Mouse (Mus musculus) cerebellum, adult 2 months (tissue): ENCODE measurements around the gene Srgap3. TPM values are rescaled to one million over a fixed set of nuclear protein-coding genes. Genes with fewer than 3 reads are reported as not detected.

ENCODE experiments used
- DNase-seq, 2 experiments: peaks; one replicate each; pipeline ENCODE4 v3.0.0; 2021
- H3K27ac ChIP-seq: fragments of 200-500 bp; 2 replicates; pipeline ENCODE4 v1.5.1; 2012; ENCODE audit warnings: low read length, control low read depth, inconsistent platforms; ENCODE audit not compliant: insufficient read depth
- H3K27me3 ChIP-seq: fragments of 200-500 bp; 2 replicates; pipeline ENCODE4 v1.6.1; 2012; ENCODE audit warnings: inconsistent platforms, mild to moderate bottlenecking, low read length, moderate library complexity; ENCODE audit not compliant: control insufficient read depth, insufficient read depth
- H3K4me1 ChIP-seq: fragments of 200-500 bp; 2 replicates; pipeline ENCODE4 v1.6.1; 2011; ENCODE audit warnings: low read length; ENCODE audit not compliant: control insufficient read depth, insufficient read depth
- H3K4me3 ChIP-seq: fragments of 200-500 bp; replicated peaks from 2 replicates; pipeline ENCODE3; 2011; ENCODE audit warnings: mild to moderate bottlenecking, low read depth, low read length, control low read depth; ENCODE audit not compliant: insufficient read depth
- CTCF ChIP-seq: fragments of 200-500 bp; IDR thresholded peaks from 2 replicates; pipeline ENCODE4 v1.5.1; 2011; ENCODE audit warnings: low read depth, mild to moderate bottlenecking, control low read depth, low read length, moderate library complexity, borderline replicate concordance; ENCODE audit not compliant: insufficient read depth
- POLR2A ChIP-seq: fragments of 200-500 bp; IDR thresholded peaks from 2 replicates; pipeline ENCODE4 v1.6.1; 2011; ENCODE audit warnings: low read length, control low read depth, borderline replicate concordance; ENCODE audit not compliant: insufficient read depth
- WGBS: fragments of 180-500 bp; shearing (Covaris S2); methylation state at CpG from one replicate; pipeline ENCODE4 v1.1.7; 2018; 5-methylcytosine and 5-hydroxymethylcytosine counted together
- polyA plus RNA-seq: library from polyadenylated mRNA; depleted of rRNA; stranded (reverse); fragments of >200 nt; gene quantifications from 2 replicates; pipeline ENCODE4 v1.2.3, GENCODE M21; 2012

Srgap3 gene
- polyA plus RNA-seq, 1 experiment, result 99.2 TPM

- H3K4me1 ChIP-seq, result no peaks in the 10 kb centered on the region; the same call in 1 of the 2 replicates
- H3K27ac ChIP-seq, result no peak overlapping the region
- WGBS, result 51% methylated on average over 11 of the region's 11 CpGs
- no peak for TF ChIP-seq CTCF
- no peak for TF ChIP-seq POLR2A
- H3K4me3 ChIP-seq, result no peak overlapping the region
- H3K27me3 ChIP-seq, result no peaks in the 10 kb centered on the region
- DNase-seq, result no peak
Measured at GRCm38 (mm10) chr6:112957583-112958280, 10.7 kb upstream of the Srgap3 start.

GRCm38 (mm10) chr6:112955773-112956172 lies 8.7 kb upstream of the Srgap3 start:
- 94% methylated on average over 2 of the region's 2 CpGs for WGBS
- no peak for DNase-seq
- H3K4me1 ChIP-seq, result no peaks in the 10 kb centered on the region; the same call in 1 of the 2 replicates
- H3K4me3 ChIP-seq, result no peak overlapping the region
- TF ChIP-seq POLR2A, result no peak
- no peak for TF ChIP-seq CTCF
- no peak overlapping the region for H3K27ac ChIP-seq
- no peaks in the 10 kb centered on the region for H3K27me3 ChIP-seq

DNA sequence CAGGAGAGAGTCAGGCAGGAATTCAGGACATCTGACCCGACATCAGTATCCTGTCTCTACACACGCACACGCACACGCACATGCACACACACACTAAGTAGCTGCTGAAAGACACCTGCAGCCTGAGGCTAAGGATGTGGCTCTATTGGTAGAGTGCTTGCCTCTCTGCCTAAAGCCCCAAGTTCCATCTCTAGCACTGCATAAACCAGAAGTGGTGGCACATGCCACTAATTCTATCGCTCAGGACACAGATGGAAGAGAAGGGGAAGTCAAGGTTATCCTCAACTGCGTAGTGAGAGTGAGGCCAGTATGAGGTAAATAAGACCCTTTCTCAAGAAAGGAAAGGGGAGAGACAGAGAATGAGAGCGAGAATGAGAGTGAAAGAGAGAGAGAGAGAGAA lies 6.8 kb upstream of the Srgap3 start:
- Histone ChIP-seq H3K27me3 (no peaks in the 10 kb centered on the region), H3K4me3 (no peak overlapping the region), H3K4me1 (no peaks in the 10 kb centered on the region; the same call in 1 of the 2 replicates), H3K27ac (no peak overlapping the region)
- no peak for DNase-seq
- TF ChIP-seq POLR2A (no peak), CTCF (no peak)
- 88% methylated on average over 7 of the region's 7 CpGs for WGBS

GRCm38 (mm10) chr6:112951254-112951653 lies 4.2 kb upstream of the Srgap3 start:
- no peak for TF ChIP-seq POLR2A
- TF ChIP-seq CTCF, result peak; percentile 36; the same call in 1 of the 2 replicates
- no peaks in the 10 kb centered on the region; the same call in 1 of the 2 replicates for H3K4me1 ChIP-seq
- H3K27ac ChIP-seq, result no peak overlapping the region
- 92% methylated on average over 2 of the region's 2 CpGs for WGBS
- DNase-seq, result peak in 1 of 2 experiments; percentile 48
- no peak overlapping the region for H3K4me3 ChIP-seq
- H3K27me3 ChIP-seq, result no peaks in the 10 kb centered on the region

GRCm38 (mm10) chr6:112950205-112951110 lies 3.4 kb upstream of the Srgap3 start:
- no peaks in the 10 kb centered on the region for H3K27me3 ChIP-seq
- no peaks in the 10 kb centered on the region; the same call in 1 of the 2 replicates for H3K4me1 ChIP-seq
- no peak for DNase-seq
- TF ChIP-seq POLR2A (no peak), CTCF (no peak)
- H3K4me3 ChIP-seq, result no peak overlapping the region
- WGBS, result 90% methylated on average over 8 of the region's 8 CpGs
- H3K27ac ChIP-seq, result no peak overlapping the region

- no peak for DNase-seq
- no peak for TF ChIP-seq CTCF
- TF ChIP-seq POLR2A, result no peak
- WGBS, result 83% methylated on average over 2 of the region's 2 CpGs
- no peak overlapping the region for H3K4me3 ChIP-seq
- no peaks in the 10 kb centered on the region for H3K27me3 ChIP-seq
- H3K4me1 ChIP-seq, result no peaks in the 10 kb centered on the region
- H3K27ac ChIP-seq, result no peak overlapping the region
Measured at GRCm38 (mm10) chr6:112949220-112949619, 2.2 kb upstream of the Srgap3 start.

DNA sequence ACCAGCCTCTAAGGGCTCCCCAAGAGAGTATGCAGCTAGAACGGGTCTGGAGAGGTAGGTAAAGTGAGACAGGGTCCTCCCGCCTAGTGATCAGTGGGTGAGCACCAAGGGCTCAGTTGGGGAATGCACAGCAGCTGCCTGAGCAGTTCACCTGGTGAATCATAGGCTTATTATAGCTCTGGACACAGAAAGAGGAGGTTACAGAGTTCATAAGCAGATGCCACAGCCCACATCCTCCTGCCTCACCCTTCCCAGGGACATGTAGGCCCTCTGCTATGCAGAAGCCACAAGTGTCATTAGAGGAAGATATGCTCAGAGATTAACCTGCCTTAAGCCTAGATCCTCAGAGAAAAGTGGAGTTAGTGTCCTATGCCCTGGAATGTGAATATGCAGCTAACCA lies 1.4 kb upstream of the Srgap3 start:
- TF ChIP-seq POLR2A (no peak), CTCF (no peak)
- H3K4me1 ChIP-seq, result no peaks in the 10 kb centered on the region
- peak in 1 of 2 experiments; percentile 26 for DNase-seq
- H3K4me3 ChIP-seq, result no peak overlapping the region
- H3K27ac ChIP-seq, result no peak overlapping the region
- no peaks in the 10 kb centered on the region for H3K27me3 ChIP-seq
- WGBS, result 92% methylated on average over 2 of the region's 2 CpGs
